Mouse (Mus musculus) forebrain, embryonic 13.5 days (tissue): ENCODE data around the gene Poldip3. TPM values are rescaled to one million over a fixed set of nuclear protein-coding genes. Genes with fewer than 3 reads are reported as not detected.
"Not testable (repeated sequence)": the region's sequence is repeated elsewhere in the genome, so short reads cannot be mapped to it uniquely, and the experiment has no call there.

Experiments used
- ATAC-seq: fragments of 200-750 bp; cut with Nextera tagmentation; 2 replicates; pipeline ENCODE4 v1.8.0; 2017
- H3K27ac ChIP-seq: fragments of 300-500 bp; sonication (generic); 2 replicates; pipeline ENCODE4 v1.5.1; 2015; ENCODE audit warnings: inconsistent platforms, mild to moderate bottlenecking, moderate library complexity
- H3K27me3 ChIP-seq: fragments of 300-500 bp; sonication (generic); 2 replicates; pipeline ENCODE4 v1.6.1; 2015; ENCODE audit warnings: mild to moderate bottlenecking, inconsistent platforms
- H3K36me3 ChIP-seq: fragments of 300-500 bp; sonication (generic); 2 replicates; pipeline ENCODE4 v1.6.1; 2015; ENCODE audit warnings: mild to moderate bottlenecking, inconsistent platforms; ENCODE audit not compliant: poor library complexity, severe bottlenecking
- H3K4me1 ChIP-seq: fragments of 300-500 bp; sonication (generic); 2 replicates; pipeline ENCODE4 v1.6.1; 2015; ENCODE audit warnings: inconsistent platforms
- H3K4me2 ChIP-seq: fragments of 300-500 bp; sonication (generic); 2 replicates; pipeline ENCODE4 v1.6.1; 2015; ENCODE audit warnings: inconsistent platforms, mild to moderate bottlenecking, moderate library complexity
- H3K4me3 ChIP-seq: fragments of 300-500 bp; sonication (generic); 2 replicates; pipeline ENCODE4 v1.5.1; 2015; ENCODE audit warnings: mild to moderate bottlenecking, inconsistent platforms
- H3K9ac ChIP-seq: fragments of 300-500 bp; sonication (generic); 2 replicates; pipeline ENCODE4 v1.6.1; 2015; ENCODE audit warnings: mild to moderate bottlenecking, inconsistent platforms
- H3K9me3 ChIP-seq: fragments of 300-500 bp; sonication (generic); replicated peaks from 2 replicates; pipeline ENCODE4 v1.6.1; 2016; ENCODE audit warnings: inconsistent platforms
- WGBS: fragments of 180-500 bp; shearing (Covaris S2); methylation state at CpG from one replicate; pipeline ENCODE4 v1.1.7; 2015; 5-methylcytosine and 5-hydroxymethylcytosine counted together
- polyA plus RNA-seq: library from polyadenylated mRNA; unstranded; fragments of >200 nt; fragmentation: Nextera tagmentation; extraction: Ambion mirVana; gene quantifications from 2 replicates; pipeline ENCODE4 v1.2.1, GENCODE M21; 2015

Poldip3 gene
- polyA plus RNA-seq, 1 experiment from 2014 or later: 155 TPM

DNA sequence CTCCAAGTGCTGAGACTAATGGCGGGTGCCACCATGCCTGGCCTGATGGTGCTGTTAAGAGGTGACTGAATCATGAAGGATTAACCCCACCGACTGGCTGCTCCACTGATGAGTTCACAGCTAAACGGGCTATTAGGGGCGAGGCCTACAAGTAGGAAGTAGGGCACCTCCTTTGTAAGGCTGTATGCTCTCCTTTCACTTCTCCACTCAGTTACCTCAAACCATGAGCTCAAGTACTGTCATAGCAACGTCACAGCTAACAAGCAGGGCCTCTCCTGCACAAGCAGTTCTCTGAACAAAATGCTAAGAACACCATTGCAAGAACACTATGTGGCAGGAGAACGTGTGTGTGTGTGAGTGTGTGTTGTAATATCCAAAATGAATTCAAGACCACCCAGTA lies 3.6 kb downstream of the Poldip3 start:
- WGBS: 91% methylated on average over 6 of the region's 6 CpGs

DNA sequence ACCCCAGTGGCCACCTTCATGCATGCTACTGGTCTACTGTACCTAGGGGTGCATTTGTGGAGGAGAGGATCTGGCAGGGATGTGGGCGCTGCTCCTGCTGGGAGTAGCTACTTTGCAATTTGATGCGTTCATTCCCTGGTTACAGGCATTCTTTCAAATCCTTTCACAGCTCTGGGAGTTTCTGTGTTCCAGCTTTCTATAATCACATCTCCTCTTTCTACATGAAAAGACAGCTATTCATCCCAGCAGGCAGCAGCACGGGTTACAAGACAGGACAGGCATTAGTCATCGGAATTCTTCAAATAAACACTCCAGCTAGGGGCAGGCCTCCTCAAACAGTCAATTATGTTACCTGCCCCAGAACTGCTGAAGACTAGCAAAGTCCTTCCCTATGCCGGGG lies 6.3 kb downstream of the Poldip3 start:
- H3K4me2 ChIP-seq: peak overlapping the region; percentile 22; the same call in 1 of the 2 replicates
- H3K27ac ChIP-seq: peak overlapping the region; percentile 35; the same call in 1 of the 2 replicates
- no peak overlapping the region for H3K9ac ChIP-seq
- H3K27me3 ChIP-seq: no peaks in the 10 kb centered on the region
- H3K4me3 ChIP-seq: no peak overlapping the region
- H3K4me1 ChIP-seq: peaks cover 25% of the 10 kb centered on the region
- 28% methylated on average over 5 of the region's 5 CpGs for WGBS
- peaks cover 34% of the 10 kb centered on the region for H3K36me3 ChIP-seq
- no peak for ATAC-seq
- no peaks in the 10 kb centered on the region for H3K9me3 ChIP-seq

More for the DNA sequence above, 3.6 kb downstream of the Poldip3 start:
- no peaks in the 10 kb centered on the region for H3K27me3 ChIP-seq
- H3K27ac ChIP-seq: no peak overlapping the region
- H3K4me2 ChIP-seq: no peak overlapping the region
- no peak overlapping the region for H3K4me3 ChIP-seq
- H3K9ac ChIP-seq: no peak overlapping the region
- peaks cover 36% of the 10 kb centered on the region for H3K4me1 ChIP-seq
- H3K9me3 ChIP-seq: no peaks in the 10 kb centered on the region
- no peak for ATAC-seq
- peaks cover 25% of the 10 kb centered on the region for H3K36me3 ChIP-seq

DNA sequence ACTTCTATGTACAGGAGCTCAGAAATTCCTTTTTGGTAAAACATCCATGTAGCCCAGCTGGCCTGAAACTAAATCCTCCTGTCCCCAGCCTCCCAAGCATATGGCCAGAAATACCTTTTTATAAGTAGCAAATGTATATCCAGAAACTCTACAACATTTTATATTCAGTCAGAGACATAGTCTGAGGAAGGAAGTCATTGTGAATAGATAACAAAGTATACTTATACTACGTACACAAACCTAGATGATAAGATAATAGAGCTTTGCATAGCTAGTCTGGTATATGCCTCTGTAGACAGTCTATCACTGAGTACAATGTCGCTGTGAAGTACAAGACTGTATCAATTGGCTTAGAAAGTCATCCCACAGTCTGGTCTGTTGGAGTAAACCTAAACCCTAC lies 13.5 kb downstream of the Poldip3 start:
- Histone ChIP-seq H3K27ac (no peak overlapping the region), H3K9ac (no peak overlapping the region), H3K36me3 (peaks cover 79% of the 10 kb centered on the region), H3K4me3 (no peak overlapping the region), H3K9me3 (no peaks in the 10 kb centered on the region), H3K4me2 (no peak overlapping the region), H3K4me1 (no peaks in the 10 kb centered on the region), H3K27me3 (no peaks in the 10 kb centered on the region)
- WGBS: 92% methylated on average over 2 of the region's 2 CpGs
- ATAC-seq: no peak

GRCm38 (mm10) chr15:83134671-83135070 lies 14.5 kb downstream of the Poldip3 start:
- H3K9me3 ChIP-seq: no peaks in the 10 kb centered on the region
- ATAC-seq: no peak
- no peaks in the 10 kb centered on the region for H3K4me1 ChIP-seq
- no peak overlapping the region for H3K4me3 ChIP-seq
- H3K27me3 ChIP-seq: no peaks in the 10 kb centered on the region
- H3K36me3 ChIP-seq: peaks cover 89% of the 10 kb centered on the region
- no peak overlapping the region for H3K27ac ChIP-seq
- no peak overlapping the region for H3K9ac ChIP-seq
- WGBS: 92% methylated on average over 6 of the region's 6 CpGs
- no peak overlapping the region for H3K4me2 ChIP-seq

- Histone ChIP-seq H3K4me3 (no peak overlapping the region), H3K9ac (no peak overlapping the region), H3K27ac (no peak overlapping the region), H3K4me1 (0 out of 2 replicates have a peak, but pooled peaks cover 2% of the 10 kb centered on the region), H3K4me2 (no peak overlapping the region), H3K9me3 (no peaks in the 10 kb centered on the region), H3K27me3 (no peaks in the 10 kb centered on the region), H3K36me3 (peaks cover 95% of the 10 kb centered on the region)
- ATAC-seq: no peak
- WGBS: 95% methylated on average over 7 of the region's 7 CpGs
These were observed 19.5 kb downstream of the Poldip3 start for GRCm38 (mm10) chr15:83129530-83130231.

DNA sequence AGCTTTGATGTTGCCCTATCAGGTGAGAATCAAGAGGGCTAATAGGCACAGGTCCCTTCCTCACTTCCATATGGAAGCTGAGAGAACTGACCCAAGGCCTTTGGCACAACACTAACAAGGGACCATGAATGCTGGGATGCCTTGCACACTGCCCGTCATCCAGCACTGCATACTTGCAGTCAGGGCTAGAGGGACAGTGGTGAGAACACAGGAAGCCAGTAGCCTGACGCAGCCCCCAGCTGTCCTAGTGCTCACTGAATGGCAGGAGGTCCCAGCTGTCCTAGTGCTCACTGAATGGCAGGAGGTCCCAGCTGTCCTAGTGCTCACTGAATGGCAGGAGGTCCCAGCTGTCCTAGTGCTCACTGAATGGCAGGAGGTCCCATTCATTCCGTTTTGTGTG lies 22.1 kb downstream of the Poldip3 start:
- 67% methylated on average over 3 of the region's 3 CpGs for WGBS
- not testable (repeated sequence) for H3K9me3 ChIP-seq, H3K27ac ChIP-seq, H3K4me3 ChIP-seq, H3K4me2 ChIP-seq, H3K9ac ChIP-seq, ATAC-seq, H3K4me1 ChIP-seq, H3K27me3 ChIP-seq
- H3K36me3 ChIP-seq: peaks cover 69% of the 10 kb centered on the region

DNA sequence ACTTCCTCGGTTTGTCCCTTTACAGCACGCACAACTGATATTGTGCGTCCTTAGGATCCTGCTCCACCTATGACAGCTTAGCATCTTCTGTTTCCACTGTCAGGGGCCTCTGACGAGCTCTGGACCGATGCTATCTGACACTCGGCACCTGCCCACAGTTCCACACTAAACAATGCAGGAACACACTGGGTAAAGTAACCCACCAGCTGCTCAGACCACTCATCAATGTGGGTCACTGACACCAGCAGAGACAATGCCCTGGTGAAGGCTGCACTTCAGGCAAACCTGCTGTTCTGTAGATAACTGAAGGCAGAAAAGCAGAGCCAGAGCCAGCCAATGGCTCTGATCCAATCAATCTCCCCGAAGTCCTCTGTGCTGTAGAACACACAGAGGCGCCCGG lies 22.6 kb downstream of the Poldip3 start:
- peaks cover 5% of the 10 kb centered on the region for H3K4me1 ChIP-seq
- no peaks in the 10 kb centered on the region for H3K9me3 ChIP-seq
- H3K9ac ChIP-seq: no peak overlapping the region
- H3K27ac ChIP-seq: no peak overlapping the region
- H3K36me3 ChIP-seq: peaks cover 65% of the 10 kb centered on the region
- H3K4me2 ChIP-seq: no peak overlapping the region
- 86% methylated on average over 9 of the region's 9 CpGs for WGBS
- no peak for ATAC-seq
- no peaks in the 10 kb centered on the region for H3K27me3 ChIP-seq
- H3K4me3 ChIP-seq: no peak overlapping the region

GRCm38 (mm10) chr15:83124625-83125024 lies 24.6 kb downstream of the Poldip3 start:
- no peak overlapping the region for H3K4me2 ChIP-seq
- no peak overlapping the region for H3K9ac ChIP-seq
- no peaks in the 10 kb centered on the region for H3K9me3 ChIP-seq
- peaks cover 54% of the 10 kb centered on the region for H3K36me3 ChIP-seq
- peaks cover 14% of the 10 kb centered on the region for H3K4me1 ChIP-seq
- no peaks in the 10 kb centered on the region for H3K27me3 ChIP-seq
- no peak overlapping the region for H3K4me3 ChIP-seq
- 70% methylated on average over 5 of the region's 5 CpGs for WGBS
- ATAC-seq: no peak
- no peak overlapping the region for H3K27ac ChIP-seq

- Histone ChIP-seq H3K9ac (peak within 1 kb of the TSS; percentile 73), H3K4me1 (peaks cover 27% of the 10 kb centered on the region), H3K9me3 (no peaks in the 10 kb centered on the region), H3K4me2 (peak within 1 kb of the TSS; percentile 82), H3K27me3 (no peaks in the 10 kb centered on the region), H3K4me3 (peak within 1 kb of the TSS; percentile 86), H3K27ac (peak within 1 kb of the TSS; percentile 90), H3K36me3 (peaks cover 50% of the 10 kb centered on the region)
- WGBS: 9% methylated on average over 32 of the region's 32 CpGs
- peak; percentile 92 for ATAC-seq
These were observed 26.5 kb downstream of the Poldip3 start, which contains the start of gene Rrp7a for GRCm38 (mm10) chr15:83122566-83123145. Gene Rrp7a, minus strand, starts transcription at chr15:83122801.

DNA sequence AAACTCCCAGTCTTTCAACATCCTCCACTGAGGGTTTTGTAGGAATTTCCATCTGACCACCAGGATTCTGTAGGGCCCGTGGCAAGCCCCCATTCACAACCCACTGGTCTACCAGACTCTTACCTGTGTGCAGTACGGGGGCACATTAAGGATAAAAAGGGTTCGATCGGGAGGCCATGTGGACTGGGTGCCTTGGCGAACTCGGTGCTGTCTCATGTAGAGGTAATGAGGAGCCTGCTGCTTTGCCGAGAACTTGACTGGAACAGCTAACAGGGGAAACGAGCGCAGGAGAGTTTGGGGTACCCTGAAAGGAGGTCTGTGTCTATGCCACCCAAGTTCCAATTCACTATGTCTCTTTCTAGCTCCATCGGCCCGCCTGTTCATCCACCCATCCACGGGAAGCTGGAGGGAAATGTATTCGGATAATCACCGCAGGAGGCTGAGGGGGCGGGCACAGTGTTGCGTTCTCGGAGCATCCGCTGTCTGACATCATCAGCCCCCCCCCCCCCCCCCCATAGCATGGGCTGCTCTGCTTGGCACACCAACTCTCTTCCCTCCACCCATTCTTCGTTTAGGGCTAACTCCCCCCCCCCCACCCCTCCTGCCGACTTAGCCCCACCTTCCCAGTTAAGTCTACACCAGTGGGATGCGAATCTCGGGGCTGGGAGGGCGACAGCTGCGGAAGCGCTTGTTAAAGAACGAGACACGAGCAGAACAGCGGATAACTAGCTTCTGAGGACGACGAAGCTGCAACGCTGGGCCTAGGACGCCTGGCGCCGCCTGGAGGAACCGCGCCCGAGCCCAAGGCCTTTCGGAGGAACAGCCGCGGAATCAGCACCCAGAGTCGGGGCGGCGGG lies 27.2 kb downstream of the Poldip3 start:
- peak; percentile 53 for ATAC-seq
- Histone ChIP-seq H3K27ac (peak overlapping the region; percentile 90), H3K4me3 (peak overlapping the region; percentile 86), H3K36me3 (peaks cover 50% of the 10 kb centered on the region), H3K4me2 (peak overlapping the region; percentile 82), H3K27me3 (no peaks in the 10 kb centered on the region), H3K9ac (peak overlapping the region; percentile 73), H3K9me3 (no peaks in the 10 kb centered on the region), H3K4me1 (peaks cover 26% of the 10 kb centered on the region)
- WGBS: 3% methylated on average over 39 of the region's 43 CpGs

DNA sequence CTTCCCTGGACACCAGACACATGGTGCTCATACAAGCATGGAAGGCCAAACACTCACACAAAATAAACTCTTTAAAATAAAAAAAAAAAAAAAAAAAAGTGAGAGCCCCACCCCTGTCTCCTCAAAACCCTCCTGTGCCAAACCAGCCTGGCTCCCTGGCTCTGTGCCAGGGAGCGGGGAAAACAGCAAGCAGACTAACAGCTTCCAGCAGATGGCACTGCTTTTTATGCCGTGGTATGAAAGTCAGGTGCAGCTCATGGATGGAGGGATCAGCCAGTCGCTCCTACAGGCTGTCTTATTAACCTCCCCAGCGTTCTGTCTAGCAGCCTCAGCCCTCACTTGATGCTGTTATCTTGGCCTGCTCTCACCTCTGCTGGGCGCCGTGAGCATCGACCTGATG lies 30.8 kb downstream of the Poldip3 start:
- Histone ChIP-seq H3K36me3 (peaks cover 63% of the 10 kb centered on the region), H3K4me1 (peaks cover 36% of the 10 kb centered on the region), H3K4me2 (no peak overlapping the region), H3K9ac (no peak overlapping the region), H3K27me3 (no peaks in the 10 kb centered on the region), H3K4me3 (no peak overlapping the region), H3K9me3 (no peaks in the 10 kb centered on the region), H3K27ac (no peak overlapping the region)
- WGBS: 55% methylated on average over 7 of the region's 7 CpGs
- ATAC-seq: no peak

GRCm38 (mm10) chr15:83115071-83115470 lies 34.1 kb downstream of the Poldip3 start:
- no peak overlapping the region for H3K4me2 ChIP-seq
- H3K4me1 ChIP-seq: peaks cover 35% of the 10 kb centered on the region
- no peaks in the 10 kb centered on the region for H3K9me3 ChIP-seq
- no peak for ATAC-seq
- H3K27me3 ChIP-seq: no peaks in the 10 kb centered on the region
- peaks cover 58% of the 10 kb centered on the region for H3K36me3 ChIP-seq
- H3K9ac ChIP-seq: no peak overlapping the region
- H3K27ac ChIP-seq: no peak overlapping the region
- WGBS: 36% methylated on average over 6 of the region's 6 CpGs
- no peak overlapping the region for H3K4me3 ChIP-seq
